Mouse (Mus musculus): Measurements from ENCODE around the gene Lingo4. TPM values are rescaled to one million over a fixed set of nuclear protein-coding genes. Genes with fewer than 3 reads are reported as not detected.

Gene Lingo4
- under 1 TPM; 0.06 to 0.11 TPM for total RNA-seq (2021)
- long read RNA-seq, experiment 1, result 0 reads
- long read RNA-seq, experiment 2, result 0 reads

- no peak for DNase-seq
- intact Hi-C loops (cut with DNase I; ENCODE audit: low total_unique reads), result no loop called here
Measured at GRCm38 (mm10) chr3:94398217-94398616, at the start of gene Lingo4. Lingo4 (plus strand) TSS chr3:94398517.

GRCm38 (mm10) chr3:94360812-94361211 is 37.5 kb upstream of the Lingo4 start:
- intact Hi-C loops (cut with DNase I; ENCODE audit: low total_unique reads), result loop anchor here (10.0 kb wide), 1 partner anchor 244 kb away; no protein-coding TSS in a partner anchor
- DNase-seq, result no peak

- intact Hi-C loops (cut with DNase I; ENCODE audit: low total_unique reads), result loop anchor here (10.0 kb wide), 1 partner anchor 243 kb away; no protein-coding TSS in a partner anchor
- no peak for DNase-seq
Measured at GRCm38 (mm10) chr3:94362138-94362537, 36.2 kb upstream of the Lingo4 start, which contains the start of gene C2cd4d. C2cd4d (plus strand) TSS chr3:94362438.

- peak; percentile 51 for DNase-seq
- intact Hi-C loops (cut with DNase I; ENCODE audit: low total_unique reads), result loop anchor here (10.0 kb wide), 1 partner anchor 241 kb away; no protein-coding TSS in a partner anchor
Measured at GRCm38 (mm10) chr3:94363291-94364153, 34.8 kb upstream of the Lingo4 start.

GRCm38 (mm10) chr3:94364154-94364526 is 34.2 kb upstream of the Lingo4 start:
- intact Hi-C loops (cut with DNase I; ENCODE audit: low total_unique reads), result loop anchor here (10.0 kb wide), 1 partner anchor 241 kb away; no protein-coding TSS in a partner anchor
- no peak for DNase-seq

- DNase-seq, result peak; percentile 55
- intact Hi-C loops (cut with DNase I; ENCODE audit: low total_unique reads), result loop anchor here (5.0 to 10.0 kb wide), 2 partner anchors 86 to 238 kb away; no protein-coding TSS in a partner anchor
Measured at GRCm38 (mm10) chr3:94366761-94367160, 31.6 kb upstream of the Lingo4 start.

GRCm38 (mm10) chr3:94367511-94367910 is 30.8 kb upstream of the Lingo4 start:
- intact Hi-C loops (cut with DNase I; ENCODE audit: low total_unique reads), result loop anchor here (5.0 to 10.0 kb wide), 2 partner anchors 85 to 237 kb away; no protein-coding TSS in a partner anchor

GRCm38 (mm10) chr3:94368631-94369030 is 29.7 kb upstream of the Lingo4 start:
- no peak for DNase-seq
- intact Hi-C loops (cut with DNase I; ENCODE audit: low total_unique reads), result loop anchor here (5.0 to 10.0 kb wide), 2 partner anchors 84 to 236 kb away; no protein-coding TSS in a partner anchor

More at GRCm38 (mm10) chr3:94367511-94367910, 30.8 kb upstream of the Lingo4 start:
- no peak for DNase-seq

GRCm38 (mm10) chr3:94369709-94370108 is 28.6 kb upstream of the Lingo4 start:
- intact Hi-C loops (cut with DNase I; ENCODE audit: low total_unique reads), result loop anchor here (5.0 to 10.0 kb wide), 2 partner anchors 83 to 235 kb away; no protein-coding TSS in a partner anchor
- DNase-seq, result no peak

GRCm38 (mm10) chr3:94371637-94372036 is 26.7 kb upstream of the Lingo4 start:
- DNase-seq, result peak; percentile 83
- intact Hi-C loops (cut with DNase I; ENCODE audit: low total_unique reads), result no loop called here

- DNase-seq, result no peak
- intact Hi-C loops (cut with DNase I; ENCODE audit: low total_unique reads), result no loop called here
Measured at GRCm38 (mm10) chr3:94372038-94372437, 26.3 kb upstream of the Lingo4 start.

- peak; percentile 65 for DNase-seq
- intact Hi-C loops (cut with DNase I; ENCODE audit: low total_unique reads), result no loop called here
Measured at GRCm38 (mm10) chr3:94372641-94373040, 25.7 kb upstream of the Lingo4 start, which contains the start of gene Rorc. Rorc (plus strand) TSS chr3:94372794.

GRCm38 (mm10) chr3:94373090-94373489 is 25.2 kb upstream of the Lingo4 start:
- DNase-seq, result no peak
- intact Hi-C loops (cut with DNase I; ENCODE audit: low total_unique reads), result no loop called here

GRCm38 (mm10) chr3:94373597-94374011 is 24.7 kb upstream of the Lingo4 start:
- DNase-seq, result peak; percentile 39
- intact Hi-C loops (cut with DNase I; ENCODE audit: low total_unique reads), result no loop called here

- intact Hi-C loops (cut with DNase I; ENCODE audit: low total_unique reads), result no loop called here
Measured at GRCm38 (mm10) chr3:94374636-94375035, 23.7 kb upstream of the Lingo4 start.

GRCm38 (mm10) chr3:94375146-94375545 is 23.2 kb upstream of the Lingo4 start:
- DNase-seq, result no peak
- intact Hi-C loops (cut with DNase I; ENCODE audit: low total_unique reads), result no loop called here

More at GRCm38 (mm10) chr3:94374636-94375035, 23.7 kb upstream of the Lingo4 start:
- no peak for DNase-seq

GRCm38 (mm10) chr3:94375861-94376260 is 22.5 kb upstream of the Lingo4 start:
- no peak for DNase-seq
- intact Hi-C loops (cut with DNase I; ENCODE audit: low total_unique reads), result no loop called here

- intact Hi-C loops (cut with DNase I; ENCODE audit: low total_unique reads), result no loop called here
- no peak for DNase-seq
Measured at GRCm38 (mm10) chr3:94377028-94377923, 21.0 kb upstream of the Lingo4 start.

- intact Hi-C loops (cut with DNase I; ENCODE audit: low total_unique reads), result no loop called here
- no peak for DNase-seq
Measured at GRCm38 (mm10) chr3:94379831-94380510, 18.3 kb upstream of the Lingo4 start.

All from gastrocnemius, postnatal 14 days (tissue).